Mouse (Mus musculus) hindbrain, embryonic 11.5 days (tissue): Measurements from ENCODE around the gene Rfx4. TPM values are rescaled to one million over a fixed set of nuclear protein-coding genes. Genes with fewer than 3 reads are reported as not detected.
A peak's percentile ranks its signal among the peaks of the same experiment; 100 is the strongest.

Experiments
- ATAC-seq: fragments of 200-750 bp; cut with Nextera tagmentation; 2 replicates; pipeline ENCODE4 v1.8.0; 2017; ENCODE audit warnings: mild to moderate bottlenecking, moderate TSS enrichment, moderate library complexity; ENCODE audit not compliant: low FRiP score
- DNase-seq: peaks from one replicate; pipeline ENCODE4 v3.0.0-alpha.2; 2015; ENCODE audit warnings: low spot score
- H3K27ac ChIP-seq: fragments of 300-500 bp; sonication (generic); 2 replicates; pipeline ENCODE4 v1.5.1; 2014; ENCODE audit warnings: mild to moderate bottlenecking, low read depth, low read length
- H3K27me3 ChIP-seq: fragments of 300-500 bp; sonication (generic); 2 replicates; pipeline ENCODE4 v1.6.1; 2014; ENCODE audit warnings: mild to moderate bottlenecking, low read length, moderate library complexity, mixed read lengths; ENCODE audit not compliant: control insufficient read depth, insufficient read depth
- H3K36me3 ChIP-seq: fragments of 300-500 bp; sonication (generic); 2 replicates; pipeline ENCODE4 v1.6.1; 2014; ENCODE audit warnings: mild to moderate bottlenecking, low read length, moderate library complexity, mixed read lengths; ENCODE audit not compliant: control insufficient read depth, insufficient read depth
- H3K4me1 ChIP-seq: fragments of 300-500 bp; sonication (generic); replicated peaks from 2 replicates; pipeline ENCODE4 v1.6.1; 2014; ENCODE audit warnings: low read length, mixed read lengths; ENCODE audit not compliant: control insufficient read depth, insufficient read depth
- H3K4me2 ChIP-seq: fragments of 300-500 bp; sonication (generic); replicated peaks from 2 replicates; pipeline ENCODE4 v1.6.1; 2014; ENCODE audit warnings: mild to moderate bottlenecking, low read depth, low read length
- H3K4me3 ChIP-seq: fragments of 300-500 bp; sonication (generic); 2 replicates; pipeline ENCODE4 v1.5.1; 2014; ENCODE audit warnings: low read depth, low read length
- H3K9ac ChIP-seq: fragments of 300-500 bp; sonication (generic); 2 replicates; pipeline ENCODE4 v1.6.1; 2014; ENCODE audit warnings: low read depth, low read length
- H3K9me3 ChIP-seq: fragments of 300-500 bp; sonication (generic); 2 replicates; pipeline ENCODE4 v1.6.1; 2016; ENCODE audit warnings: low read length; ENCODE audit not compliant: control insufficient read depth
- WGBS: fragments of 180-500 bp; shearing (Covaris S2); extraction: QIAGEN DNeasy Blood & Tissue Kit; methylation state at CpG from one replicate; pipeline ENCODE4 v1.1.7; 2014; 5-methylcytosine and 5-hydroxymethylcytosine counted together
- polyA plus RNA-seq: library from polyadenylated mRNA; unstranded; fragments of >200 nt; fragmentation: Nextera tagmentation; extraction: Ambion mirVana; gene quantifications from 2 replicates; pipeline ENCODE4 v1.2.1, GENCODE M21; 2014

The Rfx4 gene
- polyA plus RNA-seq, 1 experiment from 2014 or later = 66.5 TPM

GRCm38 (mm10) chr10:84768766-84769165 lies 12.9 kb downstream of the Rfx4 start:
- Histone ChIP-seq H3K27me3 (no peaks in the 10 kb centered on the region), H3K4me2 (no peak overlapping the region), H3K9ac (no peak overlapping the region), H3K4me3 (no peak overlapping the region), H3K9me3 (no peaks in the 10 kb centered on the region), H3K4me1 (peaks cover 3% of the 10 kb centered on the region; the same call in 1 of the 2 replicates), H3K36me3 (no peaks in the 10 kb centered on the region), H3K27ac (no peak overlapping the region)
- DNase-seq = no peak
- no peak for ATAC-seq
- 84% methylated on average over 10 of the region's 10 CpGs for WGBS

- ATAC-seq (no peak), DNase-seq (peak; percentile 24)
- H3K27ac ChIP-seq = no peak overlapping the region
- no peak overlapping the region for H3K4me2 ChIP-seq
- no peaks in the 10 kb centered on the region; the same call in 1 of the 2 replicates for H3K4me1 ChIP-seq
- H3K27me3 ChIP-seq = no peaks in the 10 kb centered on the region
- H3K4me3 ChIP-seq = no peak overlapping the region
- no peak overlapping the region for H3K9ac ChIP-seq
- no peaks in the 10 kb centered on the region for H3K36me3 ChIP-seq
- 93% methylated on average over 4 of the region's 4 CpGs for WGBS
- no peaks in the 10 kb centered on the region for H3K9me3 ChIP-seq
Measured at GRCm38 (mm10) chr10:84772380-84773130, 16.7 kb downstream of the Rfx4 start.

GRCm38 (mm10) chr10:84773889-84774288 lies 18.0 kb downstream of the Rfx4 start:
- no peak for ATAC-seq

GRCm38 (mm10) chr10:84774573-84774972 lies 18.7 kb downstream of the Rfx4 start:
- Histone ChIP-seq H3K27ac (no peak overlapping the region), H3K4me2 (no peak overlapping the region), H3K36me3 (no peaks in the 10 kb centered on the region), H3K9ac (no peak overlapping the region), H3K4me3 (no peak overlapping the region), H3K9me3 (no peaks in the 10 kb centered on the region), H3K27me3 (no peaks in the 10 kb centered on the region), H3K4me1 (no peaks in the 10 kb centered on the region; the same call in 1 of the 2 replicates)
- 91% methylated on average over 12 of the region's 12 CpGs for WGBS
- no peak for ATAC-seq
- no peak for DNase-seq

More at GRCm38 (mm10) chr10:84773889-84774288, 18.0 kb downstream of the Rfx4 start:
- H3K9ac ChIP-seq = no peak overlapping the region
- H3K4me1 ChIP-seq = no peaks in the 10 kb centered on the region; the same call in 1 of the 2 replicates
- no peak for DNase-seq
- H3K27ac ChIP-seq = no peak overlapping the region
- 90% methylated on average over 4 of the region's 4 CpGs for WGBS
- H3K4me2 ChIP-seq = no peak overlapping the region
- no peaks in the 10 kb centered on the region for H3K27me3 ChIP-seq
- no peak overlapping the region for H3K4me3 ChIP-seq
- H3K36me3 ChIP-seq = no peaks in the 10 kb centered on the region
- H3K9me3 ChIP-seq = no peaks in the 10 kb centered on the region

- Histone ChIP-seq H3K27me3 (no peaks in the 10 kb centered on the region), H3K9ac (no peak overlapping the region), H3K4me2 (no peak overlapping the region), H3K9me3 (no peaks in the 10 kb centered on the region), H3K36me3 (peaks cover 4% of the 10 kb centered on the region), H3K27ac (no peak overlapping the region), H3K4me1 (no peaks in the 10 kb centered on the region; the same call in 1 of the 2 replicates), H3K4me3 (no peak overlapping the region)
- no peak for DNase-seq
- no peak for ATAC-seq
- 87% methylated on average over 5 of the region's 5 CpGs for WGBS
Measured at GRCm38 (mm10) chr10:84777109-84777508, 21.2 kb downstream of the Rfx4 start.

GRCm38 (mm10) chr10:84777974-84778373 lies 22.1 kb downstream of the Rfx4 start:
- Histone ChIP-seq H3K4me2 (no peak overlapping the region), H3K9me3 (no peaks in the 10 kb centered on the region), H3K9ac (no peak overlapping the region), H3K27me3 (no peaks in the 10 kb centered on the region), H3K36me3 (peaks cover 4% of the 10 kb centered on the region), H3K27ac (no peak overlapping the region), H3K4me1 (no peaks in the 10 kb centered on the region), H3K4me3 (no peak overlapping the region)
- WGBS = 82% methylated on average over 7 of the region's 7 CpGs
- ATAC-seq (no peak), DNase-seq (no peak)

GRCm38 (mm10) chr10:84780828-84781227 lies 25.0 kb downstream of the Rfx4 start:
- Histone ChIP-seq H3K4me1 (no peaks in the 10 kb centered on the region), H3K9ac (no peak overlapping the region), H3K4me2 (no peak overlapping the region), H3K27me3 (no peaks in the 10 kb centered on the region), H3K9me3 (no peaks in the 10 kb centered on the region), H3K4me3 (no peak overlapping the region), H3K36me3 (peaks cover 4% of the 10 kb centered on the region), H3K27ac (no peak overlapping the region)
- ATAC-seq (no peak), DNase-seq (no peak)
- 85% methylated on average over 4 of the region's 4 CpGs for WGBS

GRCm38 (mm10) chr10:84785339-84785738 lies 29.5 kb downstream of the Rfx4 start:
- no peaks in the 10 kb centered on the region for H3K9me3 ChIP-seq
- no peak overlapping the region for H3K9ac ChIP-seq
- no peak overlapping the region for H3K4me3 ChIP-seq
- H3K4me2 ChIP-seq = no peak overlapping the region
- no peak overlapping the region for H3K27ac ChIP-seq
- 79% methylated on average over 4 of the region's 4 CpGs for WGBS
- DNase-seq = no peak
- no peak for ATAC-seq
- no peaks in the 10 kb centered on the region for H3K27me3 ChIP-seq
- H3K4me1 ChIP-seq = no peaks in the 10 kb centered on the region
- peaks cover 4% of the 10 kb centered on the region; the same call in 1 of the 2 replicates for H3K36me3 ChIP-seq

- Histone ChIP-seq H3K27ac (no peak overlapping the region), H3K4me1 (no peaks in the 10 kb centered on the region; the same call in 1 of the 2 replicates), H3K4me2 (no peak overlapping the region), H3K4me3 (no peak overlapping the region), H3K36me3 (peaks cover 2% of the 10 kb centered on the region; the same call in 1 of the 2 replicates), H3K9ac (no peak overlapping the region), H3K27me3 (no peaks in the 10 kb centered on the region), H3K9me3 (no peaks in the 10 kb centered on the region)
- ATAC-seq (no peak), DNase-seq (no peak)
- 88% methylated on average over 8 of the region's 8 CpGs for WGBS
Measured at GRCm38 (mm10) chr10:84790323-84790722, 34.5 kb downstream of the Rfx4 start.
